Mouse (Mus musculus) ES-E14 (cell line): ENCODE measurements at regions not wholly inside any gene's neighbourhood (a gene's known extent, or its start where the extent isn't known, plus 50 kb on each side); places are given as distances from the start of the nearest gene placed in this dataset.

Source experiments
- MAFK ChIP-seq: IDR thresholded peaks from 2 replicates; pipeline ENCODE4 v1.6.1; 2014; ENCODE audit warnings: mild to moderate bottlenecking, low read depth, low read length, inconsistent platforms; ENCODE audit not compliant: insufficient read depth
- ZC3H11A ChIP-seq: IDR thresholded peaks from 2 replicates; pipeline ENCODE4 v1.6.1; 2012; ENCODE audit warnings: low read depth, mild to moderate bottlenecking, inconsistent platforms, low read length, borderline replicate concordance
- ZNF384 ChIP-seq: IDR thresholded peaks from 2 replicates; pipeline ENCODE4 v1.6.1; 2012; ENCODE audit warnings: low read depth, low read length, inconsistent platforms

- TF ChIP-seq ZNF384 (no peak), MAFK (no peak), ZC3H11A (no peak)
Observed at GRCm38 (mm10) chr17:88369971-88370370, 70.5 kb upstream of the Foxn2 start.
